In genomic region chr2:167781496-167781895, GRCm38 (mm10) we compare ENCODE assay signal across 8 mouse cellular contexts.
DNase-seq lines count a peak whose midpoint lies in the region; ATAC-seq and TF ChIP-seq lines count a peak whose summit lies in the region.
"Had no signal": no experiment of that assay in that cellular context is flagged by ENCODE, and none has a peak within 500 bp of the region (broad histone marks: within the 10 kb centered on the region; RNA-seq: fewer than 3 reads in every experiment).

No protein-coding gene starts in this region.

- ATAC-seq in kidney, postnatal 0 days (replicated peaks; ENCODE audit: low FRiP score, low read depth), result no peak
- peak; percentile 26; the same call in 1 of the 2 replicates for ATAC-seq in stomach, postnatal 0 days (ENCODE audit: low FRiP score, low TSS enrichment)

- no peak overlapping the region for H3K4me3 ChIP-seq in heart, adult 2 months
- H3K4me3 ChIP-seq in kidney, postnatal 0 days (replicated peaks; ENCODE audit: low read depth, low read length), result no peak overlapping the region
- no peak overlapping the region for H3K4me3 ChIP-seq in stomach, postnatal 0 days (ENCODE audit: low read depth, low read length)

- intact Hi-C loops in heart, adult 2 months (cut with DNase I), result no loop called here

- no peaks in the 10 kb centered on the region for H3K27me3 ChIP-seq in heart, adult 2 months (ENCODE audit: control insufficient read depth, insufficient read depth, low read length)
- no peaks in the 10 kb centered on the region for H3K27me3 ChIP-seq in kidney, postnatal 0 days (ENCODE audit: insufficient read depth, low read length)
- no peaks in the 10 kb centered on the region for H3K27me3 ChIP-seq in stomach, postnatal 0 days (ENCODE audit: control insufficient read depth, insufficient read depth, low read length)

- H3K4me1 ChIP-seq in heart, adult 2 months (ENCODE audit: control insufficient read depth, insufficient read depth, low read length), result peaks cover 14% of the 10 kb centered on the region
- H3K4me1 ChIP-seq in kidney, postnatal 0 days (replicated peaks; ENCODE audit: insufficient read depth, low read length), result peaks cover 26% of the 10 kb centered on the region
- peaks cover 24% of the 10 kb centered on the region for H3K4me1 ChIP-seq in stomach, postnatal 0 days (replicated peaks; ENCODE audit: control insufficient read depth, insufficient read depth)

- TF ChIP-seq EP300 in heart, adult 2 months (IDR thresholded peaks at IDR 0.05; ENCODE audit: insufficient read depth, low read depth, low read length), result no peak
- no peak for TF ChIP-seq EP300 in stomach, postnatal 0 days (optimal IDR thresholded peaks at IDR 0.05)

- DNase-seq in ovary, postnatal 36 days (ENCODE audit: low spot score), result peak; percentile 28
- no peak for DNase-seq in ovary, adult 18-20 months (ENCODE audit: low spot score)
- DNase-seq in heart, adult 2 months, result peak; percentile 69 to 81
- peak; percentile 83 for DNase-seq in kidney, postnatal 0 days (ENCODE audit: low spot score)
- DNase-seq in stomach, postnatal 0 days (ENCODE audit: low spot score), result peak; percentile 58
- DNase-seq in spleen, adult 18-20 months, result no peak
- no peak for DNase-seq in layer of hippocampus, adult 9-11 months
- DNase-seq: cerebellum, adult 9-10 months had no signal

- TF ChIP-seq CTCF in heart, adult 2 months (IDR thresholded peaks at IDR 0.05), result no peak
- TF ChIP-seq CTCF in kidney, postnatal 0 days (IDR thresholded peaks at IDR 0.05; ENCODE audit: low read depth), result no peak
- TF ChIP-seq CTCF in stomach, postnatal 0 days (IDR thresholded peaks at IDR 0.05; ENCODE audit: low read depth), result no peak

- peak overlapping the region; percentile 21; the same call in 1 of the 2 replicates for H3K9ac ChIP-seq in heart, adult 2 months (ENCODE audit: low read depth, low read length)
- no peak overlapping the region for H3K9ac ChIP-seq in kidney, postnatal 0 days (ENCODE audit: low read depth, low read length)
- H3K9ac ChIP-seq in stomach, postnatal 0 days (ENCODE audit: low read length), result peak overlapping the region; percentile 38; the same call in 1 of the 2 replicates

- 24% methylated on average over 13 of the region's 13 CpGs for WGBS in heart, adult 2 months
- 33% methylated on average over 13 of the region's 13 CpGs for WGBS in kidney, postnatal 0 days
- WGBS in stomach, postnatal 0 days, result 34% methylated on average over 13 of the region's 13 CpGs

- no peaks in the 10 kb centered on the region for H3K79me2 ChIP-seq in heart, adult 2 months (replicated peaks; ENCODE audit: control insufficient read depth, insufficient read depth, low read length)

- TF ChIP-seq POLR2A in heart, adult 2 months (IDR thresholded peaks at IDR 0.05; ENCODE audit: insufficient read depth, low read depth, low read length), result no peak

- no peaks in the 10 kb centered on the region for H3K36me3 ChIP-seq in heart, adult 2 months (ENCODE audit: control insufficient read depth, insufficient read depth, low read length)
- no peaks in the 10 kb centered on the region for H3K36me3 ChIP-seq in kidney, postnatal 0 days (ENCODE audit: insufficient read depth, low read length)
- H3K36me3 ChIP-seq in stomach, postnatal 0 days (ENCODE audit: control insufficient read depth, insufficient read depth, low read length), result no peaks in the 10 kb centered on the region

- H3K27ac ChIP-seq in heart, adult 2 months, result peak overlapping the region; percentile 23
- 0 out of 2 replicates have a peak overlapping the region, but pooled peaks have one; percentile 20 for H3K27ac ChIP-seq in kidney, postnatal 0 days
- peak overlapping the region; percentile 71 for H3K27ac ChIP-seq in stomach, postnatal 0 days (replicated peaks)

- H3K4me2 ChIP-seq in kidney, postnatal 0 days (ENCODE audit: low read length), result 0 out of 2 replicates have a peak overlapping the region, but pooled peaks have one; percentile 8
- H3K4me2 ChIP-seq in stomach, postnatal 0 days (replicated peaks; ENCODE audit: low read depth), result no peak overlapping the region

- no peaks in the 10 kb centered on the region for H3K9me3 ChIP-seq in kidney, postnatal 0 days (replicated peaks; ENCODE audit: low read length)
- no peaks in the 10 kb centered on the region for H3K9me3 ChIP-seq in stomach, postnatal 0 days (ENCODE audit: control insufficient read depth, low read length)

Comparison
In these comparisons a context has a peak if more than half of its experiments do, and no peak if none do; other contexts are left out.
1. DNase-seq: peak in ovary, postnatal 36 days (single experiment), heart, adult 2 months (2 of 2), kidney, postnatal 0 days (single experiment) and stomach, postnatal 0 days (single experiment); none in ovary, adult 18-20 months (single experiment), spleen, adult 18-20 months (0 of 2) and layer of hippocampus, adult 9-11 months (single experiment).
2. H3K27ac ChIP-seq: peak in every context shown above with its lines; median percentile 71 in stomach, postnatal 0 days; 23 in heart, adult 2 months; 20 in kidney, postnatal 0 days.